Comparison of ENCODE assay signal across 16 mouse cellular contexts in genomic region chr9:97103376-97104061, GRCm38 (mm10). TPM values are rescaled to one million over a fixed set of nuclear protein-coding genes. Genes with fewer than 3 reads are reported as not detected.
DNase-seq lines count a peak whose midpoint lies in the region; ATAC-seq lines count a peak whose summit lies in the region.
"Had no signal": no experiment of that assay in that cellular context is flagged by ENCODE, and none has a peak within 500 bp of the region (broad histone marks: within the 10 kb centered on the region; RNA-seq: fewer than 3 reads in every experiment).

No protein-coding gene starts in this region.

- peaks cover 12% of the 10 kb centered on the region for H3K27me3 ChIP-seq in liver, embryonic 16.5 days (ENCODE audit: control insufficient read depth, insufficient read depth, low read depth, low read length)
- H3K27me3 ChIP-seq in midbrain, embryonic 16.5 days (ENCODE audit: control insufficient read depth, insufficient read depth, low read depth, low read length): no peaks in the 10 kb centered on the region
- no peaks in the 10 kb centered on the region for H3K27me3 ChIP-seq in heart, embryonic 12.5 days (replicated peaks)
- H3K27me3 ChIP-seq: forebrain, embryonic 13.5 days; hindbrain, embryonic 12.5 days; limb, embryonic 15.5 days had no signal

- H3K9me3 ChIP-seq in liver, embryonic 16.5 days (replicated peaks; ENCODE audit: control insufficient read depth, low read length): no peaks in the 10 kb centered on the region
- H3K9me3 ChIP-seq in midbrain, embryonic 16.5 days (replicated peaks; ENCODE audit: control insufficient read depth, low read length, poor library complexity, severe bottlenecking): no peaks in the 10 kb centered on the region
- no peaks in the 10 kb centered on the region for H3K9me3 ChIP-seq in heart, embryonic 12.5 days (replicated peaks)
- H3K9me3 ChIP-seq: embryonic facial prominence, embryonic 10.5 days; forebrain, embryonic 13.5 days; hindbrain, embryonic 12.5 days; limb, embryonic 15.5 days had no signal

- 42% methylated on average over 2 of the region's 2 CpGs for WGBS in liver, embryonic 16.5 days (ENCODE audit: insufficient replicate concordance)
- 98% methylated on average over 2 of the region's 2 CpGs for WGBS in midbrain, embryonic 16.5 days
- WGBS in heart, embryonic 12.5 days: 81% methylated on average over 2 of the region's 2 CpGs

- DNase-seq in urinary bladder, postnatal 36 days (ENCODE audit: low spot score in 2 of 2): peak; percentile 21 to 33
- DNase-seq in urinary bladder, adult 2 months (ENCODE audit: low spot score): no peak
- DNase-seq in c-Kit-positive CD71-positive TER-119-positive erythroid progenitor cells, embryonic 14.5 days (ENCODE audit: low spot score): peak; percentile 62
- DNase-seq in heart, postnatal 14 days: no peak
- DNase-seq: cerebellum, adult 9-10 months; gastrocnemius, postnatal 25 days; kidney, postnatal 4 days had no signal

- intact Hi-C loops in heart, postnatal 14 days (cut with DNase I): no loop called here

- H3K4me1 ChIP-seq in liver, embryonic 16.5 days (ENCODE audit: control insufficient read depth, low read depth, low read length): peaks cover 4% of the 10 kb centered on the region
- H3K4me1 ChIP-seq in midbrain, embryonic 16.5 days (ENCODE audit: control insufficient read depth, insufficient read depth, low read length): peaks cover 4% of the 10 kb centered on the region; the same call in 1 of the 2 replicates
- H3K4me1 ChIP-seq in heart, embryonic 12.5 days (replicated peaks): peaks cover 17% of the 10 kb centered on the region
- H3K4me1 ChIP-seq: embryonic facial prominence, embryonic 10.5 days had no signal

- no peak overlapping the region for H3K4me3 ChIP-seq in liver, embryonic 16.5 days (ENCODE audit: low read depth, low read length)
- no peak overlapping the region for H3K4me3 ChIP-seq in midbrain, embryonic 16.5 days (ENCODE audit: low read depth, low read length)
- no peak overlapping the region for H3K4me3 ChIP-seq in heart, embryonic 12.5 days
- H3K4me3 ChIP-seq: embryonic facial prominence, embryonic 10.5 days; forebrain, embryonic 13.5 days; hindbrain, embryonic 12.5 days; limb, embryonic 15.5 days had no signal

- H3K27ac ChIP-seq in liver, embryonic 16.5 days (ENCODE audit: low read length): no peak overlapping the region
- no peak overlapping the region for H3K27ac ChIP-seq in midbrain, embryonic 16.5 days (ENCODE audit: low read length)
- no peak overlapping the region for H3K27ac ChIP-seq in heart, embryonic 12.5 days (ENCODE audit: poor library complexity, severe bottlenecking)
- H3K27ac ChIP-seq: embryonic facial prominence, embryonic 10.5 days; forebrain, embryonic 13.5 days; hindbrain, embryonic 12.5 days; limb, embryonic 15.5 days had no signal

- no peaks in the 10 kb centered on the region for H3K36me3 ChIP-seq in liver, embryonic 16.5 days (ENCODE audit: control insufficient read depth, insufficient read depth)
- no peaks in the 10 kb centered on the region for H3K36me3 ChIP-seq in midbrain, embryonic 16.5 days (ENCODE audit: control insufficient read depth, insufficient read depth, low read length)
- peaks cover 11% of the 10 kb centered on the region for H3K36me3 ChIP-seq in heart, embryonic 12.5 days
- H3K36me3 ChIP-seq: hindbrain, embryonic 12.5 days had no signal

- peak; percentile 72 for ATAC-seq in liver, embryonic 16.5 days (ENCODE audit: low read depth)
- no peak for ATAC-seq in midbrain, embryonic 16.5 days
- no peak for ATAC-seq in heart, embryonic 12.5 days (ENCODE audit: insufficient number of reproducible peaks, low FRiP score)
- ATAC-seq: CD4-positive, CD25-positive, alpha-beta regulatory T cell, adult 4 months; forebrain, embryonic 13.5 days; intestine, postnatal 0 days had no signal

- no peak overlapping the region for H3K4me2 ChIP-seq in liver, embryonic 16.5 days (ENCODE audit: low read depth, low read length)
- no peak overlapping the region for H3K4me2 ChIP-seq in midbrain, embryonic 16.5 days (ENCODE audit: low read length)
- H3K4me2 ChIP-seq in heart, embryonic 12.5 days: no peak overlapping the region
- H3K4me2 ChIP-seq: forebrain, embryonic 13.5 days; hindbrain, embryonic 12.5 days; limb, embryonic 15.5 days had no signal

- H3K9ac ChIP-seq in liver, embryonic 16.5 days (ENCODE audit: low read depth, low read length): no peak overlapping the region
- no peak overlapping the region for H3K9ac ChIP-seq in midbrain, embryonic 16.5 days (ENCODE audit: low read depth, low read length)
- H3K9ac ChIP-seq in heart, embryonic 12.5 days: no peak overlapping the region
- H3K9ac ChIP-seq: forebrain, embryonic 13.5 days; hindbrain, embryonic 12.5 days; limb, embryonic 15.5 days had no signal

RNA-seq across cellular contexts. Expression of gene Slc25a36, which starts 7.4 kb away (rescaled TPM):
- polyA plus RNA-seq in urinary bladder, adult 2 months (2012; rRNA removed): 56.2 and 59.7 TPM in 2 replicates
- polyA plus RNA-seq in liver, embryonic 16.5 days (2015; fragmentation: Nextera tagmentation; extraction: Ambion mirVana): 8.0 and 8.2 TPM in 2 replicates
- 69.3 and 79.3 TPM in 2 replicates for polyA plus RNA-seq in midbrain, embryonic 16.5 days (2015; fragmentation: Nextera tagmentation; extraction: Ambion mirVana)
- 91.8 and 98.3 TPM in 2 replicates for polyA plus RNA-seq in heart, embryonic 12.5 days (2016; fragmentation: Nextera tagmentation; extraction: Ambion mirVana)
- 10 to 100 TPM; 41.0 to 42.9 TPM for total RNA-seq in heart, postnatal 14 days (2021)

Comparison
In these comparisons a context has a peak if more than half of its experiments do, and no peak if none do; other contexts are left out.
1. DNase-seq: peak in urinary bladder, postnatal 36 days (2 of 2) and c-Kit-positive CD71-positive TER-119-positive erythroid progenitor cells, embryonic 14.5 days (single experiment); none in urinary bladder, adult 2 months (single experiment) and heart, postnatal 14 days (0 of 2).